Mouse (Mus musculus) heart, postnatal 0 days (tissue): Measurements from ENCODE around the gene Mast2. TPM values are rescaled to one million over a fixed set of nuclear protein-coding genes. Genes with fewer than 3 reads are reported as not detected.
A peak's percentile ranks its signal among the peaks of the same experiment; 100 is the strongest.

ENCODE experiments used
- ATAC-seq: fragments of 200-750 bp; cut with Nextera tagmentation; 2 replicates; pipeline ENCODE4 v1.8.0; 2017; ENCODE audit warnings: low read depth, moderate number of reproducible peaks, moderate library complexity; ENCODE audit not compliant: insufficient read depth
- DNase-seq: peaks from one replicate; pipeline ENCODE4 v3.0.0-alpha.2; 2016; ENCODE audit warnings: low spot score
- H3K27ac ChIP-seq: fragments of 300-500 bp; sonication (generic); 2 replicates; pipeline ENCODE4 v1.5.1; 2014; ENCODE audit warnings: low read depth, mild to moderate bottlenecking
- H3K27me3 ChIP-seq: fragments of 300-500 bp; sonication (generic); 2 replicates; pipeline ENCODE4 v1.6.1; 2014; ENCODE audit warnings: low read length, mixed read lengths; ENCODE audit not compliant: control insufficient read depth, insufficient read depth
- H3K36me3 ChIP-seq: fragments of 300-500 bp; sonication (generic); replicated peaks from 2 replicates; pipeline ENCODE4 v1.6.1; 2014; ENCODE audit warnings: low read length, mixed read lengths; ENCODE audit not compliant: control insufficient read depth, insufficient read depth
- H3K4me1 ChIP-seq: fragments of 300-500 bp; sonication (generic); 2 replicates; pipeline ENCODE4 v1.6.1; 2014; ENCODE audit warnings: antibody characterized with exemption; ENCODE audit not compliant: control insufficient read depth, insufficient read depth
- H3K4me2 ChIP-seq: fragments of 300-500 bp; sonication (generic); 2 replicates; pipeline ENCODE4 v1.6.1; 2014; ENCODE audit warnings: low read depth, mild to moderate bottlenecking, low read length, moderate library complexity
- H3K4me3 ChIP-seq: fragments of 300-500 bp; sonication (generic); 2 replicates; pipeline ENCODE4 v1.5.1; 2014; ENCODE audit warnings: low read depth, low read length
- H3K9ac ChIP-seq: fragments of 300-500 bp; sonication (generic); replicated peaks from 2 replicates; pipeline ENCODE4 v1.6.1; 2014; ENCODE audit warnings: low read depth, low read length, mixed read lengths
- H3K9me3 ChIP-seq: fragments of 300-500 bp; sonication (generic); replicated peaks from 2 replicates; pipeline ENCODE4 v1.6.1; 2016; ENCODE audit warnings: low read length; ENCODE audit not compliant: control insufficient read depth
- CTCF ChIP-seq: IDR thresholded peaks from 2 replicates; pipeline ENCODE4 v1.5.1; 2016; ENCODE audit warnings: antibody characterized with exemption, control low read depth, low read depth
- EP300 ChIP-seq: IDR thresholded peaks from 2 replicates; pipeline ENCODE4 v1.6.1; 2016; ENCODE audit warnings: antibody characterized with exemption, low read depth
- WGBS: fragments of 180-500 bp; shearing (Covaris S2); extraction: QIAGEN DNeasy Blood & Tissue Kit; methylation state at CpG from one replicate; pipeline ENCODE4 v1.1.7; 2014; 5-methylcytosine and 5-hydroxymethylcytosine counted together
- polyA plus RNA-seq: library from polyadenylated mRNA; unstranded; fragments of >200 nt; fragmentation: Nextera tagmentation; extraction: Ambion mirVana; gene quantifications from 2 replicates; pipeline ENCODE4 v1.2.1, GENCODE M21; 2015
- total RNA-seq: library from RNA; depleted of rRNA; stranded (reverse); fragments of >200 nt; gene quantifications from 2 replicates; pipeline ENCODE4 v1.2.3, GENCODE M21; 2014; ENCODE audit warnings: low replicate concordance

The Mast2 gene
- total and polyA plus RNA-seq, 2 experiments from 2014 or later: 14.9 to 52.5 TPM

DNA sequence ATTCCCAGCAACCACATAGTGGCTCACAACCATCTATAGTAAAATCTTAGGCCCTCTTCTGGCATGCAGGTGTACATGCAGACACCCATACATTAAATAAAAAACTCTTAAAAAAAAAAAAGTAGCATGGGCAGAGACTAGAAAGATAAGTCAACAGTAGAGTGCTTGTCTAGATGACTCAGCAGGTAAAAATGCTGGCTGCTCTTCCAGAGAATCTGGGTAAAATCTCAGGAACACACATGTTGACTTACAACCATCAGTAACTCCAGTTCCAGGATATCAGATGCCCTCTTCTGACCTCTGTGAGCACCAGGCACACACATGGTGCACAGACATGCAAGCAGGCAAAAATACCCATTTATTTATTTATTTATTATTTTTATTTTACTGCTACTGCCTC, 25.4 kb downstream of the Mast2 start:
- Histone ChIP-seq H3K4me1 (no peaks in the 10 kb centered on the region), H3K4me2 (no peak overlapping the region), H3K4me3 (no peak overlapping the region), H3K9ac (no peak overlapping the region), H3K27ac (no peak overlapping the region), H3K36me3 (0 out of 2 replicates have a peak, but pooled peaks cover 2% of the 10 kb centered on the region), H3K9me3 (no peaks in the 10 kb centered on the region), H3K27me3 (no peaks in the 10 kb centered on the region)
- DNase-seq (no peak), ATAC-seq (no peak)
- no peak for TF ChIP-seq EP300
- TF ChIP-seq CTCF: no peak

DNA sequence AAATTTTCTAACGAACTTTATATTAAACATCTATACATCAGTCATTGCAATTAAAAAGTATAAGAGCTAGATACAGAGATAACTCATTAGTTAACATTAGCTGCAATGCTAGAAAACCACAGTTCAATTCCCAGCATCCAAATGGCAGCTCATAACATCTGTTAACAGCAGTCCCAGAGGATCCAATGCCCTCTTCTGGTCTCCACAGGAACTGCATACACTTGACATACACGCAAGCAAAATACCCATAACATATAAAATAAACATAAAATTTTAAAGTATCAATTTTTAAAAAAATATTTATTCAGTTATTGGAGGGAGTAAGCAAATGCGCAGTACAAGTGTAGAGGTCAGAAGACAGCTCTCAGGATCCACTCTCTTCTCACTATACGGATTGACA, 28.4 kb downstream of the Mast2 start:
- 97% methylated on average over 4 of the region's 4 CpGs for WGBS
- Histone ChIP-seq H3K4me1 (no peaks in the 10 kb centered on the region), H3K4me3 (no peak overlapping the region), H3K9me3 (no peaks in the 10 kb centered on the region), H3K27ac (no peak overlapping the region), H3K4me2 (no peak overlapping the region), H3K27me3 (no peaks in the 10 kb centered on the region), H3K9ac (no peak overlapping the region), H3K36me3 (0 out of 2 replicates have a peak, but pooled peaks cover 10% of the 10 kb centered on the region)
- peak; percentile 14; the same call in 1 of the 2 replicates for TF ChIP-seq CTCF
- no peak for TF ChIP-seq EP300
- no peak for DNase-seq
- ATAC-seq: no peak

DNA sequence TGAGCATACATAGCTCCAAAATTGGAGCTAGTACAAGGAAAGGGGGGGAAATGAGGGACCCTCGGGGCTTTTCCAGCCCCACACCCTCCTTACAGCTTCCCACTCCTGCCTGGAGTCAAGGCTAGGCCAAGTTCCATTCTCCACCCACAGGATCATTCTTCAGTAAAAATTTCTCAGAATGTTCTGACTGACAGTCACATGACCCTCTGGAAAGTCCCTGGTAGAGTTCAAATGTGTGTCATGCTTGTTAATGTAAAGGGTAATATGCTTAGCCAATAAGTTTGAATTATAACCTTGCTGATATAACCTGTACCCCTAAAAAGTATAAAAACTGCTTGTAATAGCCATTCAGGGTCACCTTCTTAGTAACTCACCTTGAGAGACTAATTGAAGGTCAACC, 41.8 kb downstream of the Mast2 start:
- no peaks in the 10 kb centered on the region for H3K9me3 ChIP-seq
- no peak overlapping the region for H3K4me3 ChIP-seq
- H3K4me2 ChIP-seq: no peak overlapping the region
- ATAC-seq (no peak), DNase-seq (no peak)
- 68% methylated on average over 1 of the region's 1 CpGs for WGBS
- H3K27ac ChIP-seq: no peak overlapping the region; the same call in 1 of the 2 replicates
- H3K4me1 ChIP-seq: peaks cover 13% of the 10 kb centered on the region; the same call in 1 of the 2 replicates
- H3K36me3 ChIP-seq: no peaks in the 10 kb centered on the region
- H3K27me3 ChIP-seq: no peaks in the 10 kb centered on the region
- H3K9ac ChIP-seq: no peak overlapping the region
- no peak for TF ChIP-seq CTCF
- no peak for TF ChIP-seq EP300

DNA sequence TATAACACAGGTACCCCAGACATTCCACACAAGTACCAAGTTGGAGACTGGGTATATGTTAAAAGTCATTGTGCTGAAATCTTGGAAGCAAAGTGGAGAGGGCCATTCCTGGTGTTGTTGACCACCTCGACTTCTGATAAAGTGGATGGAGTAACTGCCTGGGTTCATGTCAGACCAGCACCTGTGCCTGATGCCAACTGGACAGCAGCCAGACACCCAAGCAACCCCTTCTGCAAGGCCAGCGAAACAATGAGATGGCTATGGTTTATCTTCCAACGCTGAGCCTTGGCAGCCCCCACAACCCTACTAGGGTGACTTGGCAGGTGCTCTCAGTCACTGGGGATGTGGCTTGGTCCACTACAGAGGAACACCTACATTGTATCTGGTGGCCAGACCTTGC, 42.8 kb downstream of the Mast2 start:
- Histone ChIP-seq H3K4me3 (no peak overlapping the region), H3K27ac (peak overlapping the region; percentile 17; the same call in 1 of the 2 replicates), H3K4me1 (peaks cover 13% of the 10 kb centered on the region; the same call in 1 of the 2 replicates), H3K36me3 (no peaks in the 10 kb centered on the region), H3K4me2 (no peak overlapping the region), H3K9me3 (no peaks in the 10 kb centered on the region), H3K9ac (no peak overlapping the region), H3K27me3 (no peaks in the 10 kb centered on the region)
- WGBS: 41% methylated on average over 3 of the region's 3 CpGs
- ATAC-seq (peak; percentile 33; the same call in 1 of the 2 replicates), DNase-seq (peak; percentile 27)
- no peak for TF ChIP-seq EP300
- no peak for TF ChIP-seq CTCF

DNA sequence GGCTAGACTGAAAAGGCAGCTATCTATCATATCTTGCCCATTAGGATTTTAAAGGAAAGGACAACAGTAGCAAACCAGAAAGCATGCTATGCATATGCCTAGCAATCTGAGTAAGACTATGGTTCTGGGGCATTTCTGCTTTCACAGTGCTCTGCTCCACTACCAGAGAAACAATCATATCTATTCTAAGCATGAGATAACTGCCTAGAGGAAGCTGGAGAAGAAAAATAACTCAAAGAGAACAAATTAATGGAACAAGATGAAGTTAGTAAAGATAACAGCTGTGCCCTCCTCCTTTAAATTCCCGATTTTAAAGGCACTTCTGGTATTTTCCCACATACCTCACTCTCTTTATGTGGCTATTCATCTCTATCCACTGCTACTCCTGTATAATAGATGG, 51.0 kb downstream of the Mast2 start:
- H3K9ac ChIP-seq: no peak overlapping the region
- peaks cover 10% of the 10 kb centered on the region for H3K4me1 ChIP-seq
- no peak for TF ChIP-seq EP300
- TF ChIP-seq CTCF: no peak
- no peaks in the 10 kb centered on the region for H3K36me3 ChIP-seq
- H3K4me3 ChIP-seq: no peak overlapping the region
- ATAC-seq (no peak), DNase-seq (no peak)
- no peaks in the 10 kb centered on the region for H3K9me3 ChIP-seq
- H3K27ac ChIP-seq: no peak overlapping the region
- 21% methylated on average over 1 of the region's 1 CpGs for WGBS
- H3K27me3 ChIP-seq: no peaks in the 10 kb centered on the region
- H3K4me2 ChIP-seq: no peak overlapping the region

DNA sequence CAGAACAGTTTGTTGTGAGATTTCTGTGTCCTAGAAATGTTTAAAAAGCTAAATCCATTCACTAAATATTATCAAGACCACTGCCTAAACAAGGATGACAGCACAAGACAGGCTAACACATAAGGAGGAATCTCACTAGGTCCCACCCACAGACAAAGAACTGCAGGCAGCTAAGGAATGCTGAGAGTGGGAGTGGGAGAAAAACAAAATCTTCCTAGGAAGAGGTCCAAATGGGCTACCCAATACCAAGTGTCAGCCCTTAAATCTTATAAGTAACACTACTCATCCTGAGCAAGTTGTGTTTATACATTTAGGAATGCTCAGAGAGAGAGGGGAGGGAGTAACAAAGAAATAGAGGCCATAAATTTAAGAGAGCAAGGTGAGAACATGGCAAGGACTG, 52.6 kb downstream of the Mast2 start:
- no peak overlapping the region for H3K9ac ChIP-seq
- H3K9me3 ChIP-seq: no peaks in the 10 kb centered on the region
- H3K27me3 ChIP-seq: no peaks in the 10 kb centered on the region
- TF ChIP-seq EP300: no peak
- TF ChIP-seq CTCF: no peak
- peaks cover 15% of the 10 kb centered on the region for H3K4me1 ChIP-seq
- H3K27ac ChIP-seq: no peak overlapping the region
- no peak for DNase-seq
- no peak overlapping the region for H3K4me2 ChIP-seq
- no peak overlapping the region for H3K4me3 ChIP-seq
- no peaks in the 10 kb centered on the region for H3K36me3 ChIP-seq
- no peak for ATAC-seq
